9 mouse cellular contexts compared by ENCODE assay signal in the genomic region with DNA sequence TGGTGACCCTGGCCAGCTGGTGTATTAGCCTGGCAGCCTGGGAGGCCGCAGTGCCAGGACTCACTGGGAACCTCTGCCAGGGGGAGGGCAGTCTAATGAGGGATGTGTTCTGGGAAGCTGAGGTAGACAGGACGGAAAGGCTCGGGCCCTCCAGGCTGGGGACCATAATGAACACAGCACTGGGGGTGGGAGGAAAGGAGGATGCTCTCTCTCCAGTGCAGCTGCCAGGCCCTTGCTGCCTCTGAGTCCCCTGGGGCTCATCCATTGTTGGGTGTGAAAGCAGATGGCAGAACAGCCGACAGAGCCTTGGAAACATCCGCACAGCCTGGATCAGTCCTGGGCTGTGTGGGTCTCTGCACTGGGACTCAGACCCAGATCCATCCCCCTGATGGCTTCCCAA. TPM values are rescaled to one million over a fixed set of nuclear protein-coding genes. Genes with fewer than 3 reads are reported as not detected.
DNase-seq lines count a peak whose midpoint lies in the region; ATAC-seq lines count a peak whose summit lies in the region.
"Had no signal": no experiment of that assay in that cellular context is flagged by ENCODE, and none has a peak within 500 bp of the region (broad histone marks: within the 10 kb centered on the region; RNA-seq: fewer than 3 reads in every experiment).

No protein-coding gene starts in this region.

- H3K9me3 ChIP-seq in forebrain, embryonic 12.5 days: no peaks in the 10 kb centered on the region
- H3K9me3 ChIP-seq in intestine, embryonic 16.5 days (ENCODE audit: control insufficient read depth, low read length): no peaks in the 10 kb centered on the region
- no peaks in the 10 kb centered on the region for H3K9me3 ChIP-seq in neural tube, embryonic 14.5 days (ENCODE audit: control insufficient read depth, low read length)
- H3K9me3 ChIP-seq: embryonic facial prominence, embryonic 12.5 days had no signal

- WGBS in forebrain, embryonic 12.5 days: 22% methylated on average over 5 of the region's 5 CpGs
- 63% methylated on average over 5 of the region's 5 CpGs for WGBS in intestine, embryonic 16.5 days
- 14% methylated on average over 5 of the region's 5 CpGs for WGBS in neural tube, embryonic 14.5 days

- peaks cover 9% of the 10 kb centered on the region; the same call in 1 of the 2 replicates for H3K27me3 ChIP-seq in forebrain, embryonic 12.5 days
- no peaks in the 10 kb centered on the region for H3K27me3 ChIP-seq in intestine, embryonic 16.5 days (replicated peaks; ENCODE audit: control insufficient read depth, insufficient read depth, low read length)
- no peaks in the 10 kb centered on the region; the same call in 1 of the 2 replicates for H3K27me3 ChIP-seq in neural tube, embryonic 14.5 days (ENCODE audit: control insufficient read depth, insufficient read depth, low read length)
- H3K27me3 ChIP-seq: embryonic facial prominence, embryonic 12.5 days had no signal

- DNase-seq in gastrocnemius, adult 18-20 months (ENCODE audit: low spot score): peak; percentile 58
- no peak for DNase-seq in gastrocnemius, postnatal 4 days (ENCODE audit: low spot score in 2 of 2)
- DNase-seq in MN1 (ENCODE audit: low spot score): peak; percentile 94
- DNase-seq in left cerebral cortex, adult 8-10 months (ENCODE audit: low spot score in 2 of 2): no peak
- DNase-seq in spleen, postnatal 36 days (ENCODE audit: low spot score in 2 of 2): no peak

- no peak overlapping the region for H3K4me3 ChIP-seq in forebrain, embryonic 12.5 days (replicated peaks)
- H3K4me3 ChIP-seq in intestine, embryonic 16.5 days (ENCODE audit: low read length): no peak overlapping the region
- H3K4me3 ChIP-seq in neural tube, embryonic 14.5 days (ENCODE audit: low read depth, low read length): no peak overlapping the region
- H3K4me3 ChIP-seq: embryonic facial prominence, embryonic 12.5 days had no signal

- H3K9ac ChIP-seq in forebrain, embryonic 12.5 days: no peak overlapping the region
- H3K9ac ChIP-seq in intestine, embryonic 16.5 days (ENCODE audit: low read depth, low read length): no peak overlapping the region
- no peak overlapping the region for H3K9ac ChIP-seq in neural tube, embryonic 14.5 days (replicated peaks; ENCODE audit: low read depth, low read length)
- H3K9ac ChIP-seq: embryonic facial prominence, embryonic 12.5 days had no signal

- no peaks in the 10 kb centered on the region for H3K36me3 ChIP-seq in forebrain, embryonic 12.5 days (replicated peaks)
- no peaks in the 10 kb centered on the region for H3K36me3 ChIP-seq in intestine, embryonic 16.5 days (ENCODE audit: control insufficient read depth, insufficient read depth, low read length)
- H3K36me3 ChIP-seq in neural tube, embryonic 14.5 days (ENCODE audit: control insufficient read depth, insufficient read depth, low read length): no peaks in the 10 kb centered on the region
- H3K36me3 ChIP-seq: embryonic facial prominence, embryonic 12.5 days had no signal

- peak overlapping the region; percentile 62 for H3K27ac ChIP-seq in forebrain, embryonic 12.5 days
- H3K27ac ChIP-seq in intestine, embryonic 16.5 days (ENCODE audit: low read length): peak overlapping the region; percentile 57
- peak overlapping the region; percentile 44; the same call in 1 of the 2 replicates for H3K27ac ChIP-seq in neural tube, embryonic 14.5 days (ENCODE audit: low read depth, low read length)
- H3K27ac ChIP-seq: embryonic facial prominence, embryonic 12.5 days had no signal

- ATAC-seq in forebrain, embryonic 12.5 days (ENCODE audit: low FRiP score): no peak
- ATAC-seq in intestine, embryonic 16.5 days: no peak
- peak; percentile 59; the same call in 1 of the 2 replicates for ATAC-seq in neural tube, embryonic 14.5 days (ENCODE audit: low read depth)

- no peak overlapping the region for H3K4me2 ChIP-seq in forebrain, embryonic 12.5 days
- H3K4me2 ChIP-seq in intestine, embryonic 16.5 days (ENCODE audit: low read depth, low read length): no peak overlapping the region
- H3K4me2 ChIP-seq in neural tube, embryonic 14.5 days (ENCODE audit: low read depth, low read length): no peak overlapping the region
- H3K4me2 ChIP-seq: embryonic facial prominence, embryonic 12.5 days had no signal

- peaks cover 39% of the 10 kb centered on the region for H3K4me1 ChIP-seq in forebrain, embryonic 12.5 days
- peaks cover 24% of the 10 kb centered on the region for H3K4me1 ChIP-seq in intestine, embryonic 16.5 days (ENCODE audit: control insufficient read depth, insufficient read depth, low read length)
- H3K4me1 ChIP-seq in neural tube, embryonic 14.5 days (ENCODE audit: control insufficient read depth, insufficient read depth, low read length): peaks cover 23% of the 10 kb centered on the region

RNA-seq across cellular contexts. Expression of a gene that starts 2.2 kb away (rescaled TPM):
- 1 to 10 TPM; 4.3 to 5.1 TPM for total RNA-seq in gastrocnemius, adult 18-20 months (2021)
- total RNA-seq in gastrocnemius, postnatal 4 days (2021): 10 to 100 TPM; 11.6 to 12.5 TPM
- 24.1 and 24.9 TPM in 2 replicates for polyA plus RNA-seq in forebrain, embryonic 12.5 days (2016; fragmentation: Nextera tagmentation; extraction: Ambion mirVana)
- 7.9 and 8.0 TPM in 2 replicates for polyA plus RNA-seq in intestine, embryonic 16.5 days (2015; fragmentation: Nextera tagmentation; extraction: Ambion mirVana)
- polyA plus RNA-seq in neural tube, embryonic 14.5 days (2014; fragmentation: Nextera tagmentation; extraction: Ambion mirVana): 27.0 and 36.8 TPM in 2 replicates
- total RNA-seq in left cerebral cortex, adult 8-10 months (2022): 10 to 100 TPM; 56.7 to 58.0 (median 57.1) TPM

RNA-seq across cellular contexts. Expression of a gene that starts 26.1 kb away (rescaled TPM):
- total RNA-seq in gastrocnemius, adult 18-20 months (2021): 10 to 100 TPM; 15.6 to 17.1 TPM
- total RNA-seq in gastrocnemius, postnatal 4 days (2021): 10 to 100 TPM; 19.7 to 22.6 TPM
- 9.1 and 9.4 TPM in 2 replicates for polyA plus RNA-seq in forebrain, embryonic 12.5 days (2016; fragmentation: Nextera tagmentation; extraction: Ambion mirVana)
- polyA plus RNA-seq in intestine, embryonic 16.5 days (2015; fragmentation: Nextera tagmentation; extraction: Ambion mirVana): 12.5 and 13.7 TPM in 2 replicates
- 8.9 and 10.1 TPM in 2 replicates for polyA plus RNA-seq in neural tube, embryonic 14.5 days (2014; fragmentation: Nextera tagmentation; extraction: Ambion mirVana)
- total RNA-seq in left cerebral cortex, adult 8-10 months (2022): 10 to 100 TPM; 32.9 to 34.3 (median 33.8) TPM

Comparison
In these comparisons a context has a peak if more than half of its experiments do, and no peak if none do; other contexts are left out.
1. DNase-seq: peak in gastrocnemius, adult 18-20 months (single experiment) and MN1 (single experiment); none in gastrocnemius, postnatal 4 days (0 of 2), left cerebral cortex, adult 8-10 months (0 of 2) and spleen, postnatal 36 days (0 of 2).
2. RNA of a gene that starts 2.2 kb away (total RNA-seq): 56.7 to 58.0 TPM in left cerebral cortex, adult 8-10 months; 11.6 to 12.5 TPM in gastrocnemius, postnatal 4 days and 4.3 to 5.1 TPM in gastrocnemius, adult 18-20 months; every median in the first group is over 4 times any median in the second.
3. Peak in every context shown above with its lines, with median percentiles within 50 percentile points of each other: H3K27ac ChIP-seq.